Mouse (Mus musculus) embryonic facial prominence, embryonic 15.5 days (tissue): ENCODE measurements around the gene Sort1. TPM values are rescaled to one million over a fixed set of nuclear protein-coding genes. Genes with fewer than 3 reads are reported as not detected.
"Not testable (repeated sequence)": the region's sequence is repeated elsewhere in the genome, so short reads cannot be mapped to it uniquely, and the experiment has no call there.

Source experiments
- ATAC-seq: fragments of 200-750 bp; cut with Nextera tagmentation; 2 replicates; pipeline ENCODE4 v1.8.0; 2017; ENCODE audit warnings: low read depth, moderate TSS enrichment; ENCODE audit not compliant: insufficient number of reproducible peaks, low FRiP score, low TSS enrichment
- H3K27ac ChIP-seq: fragments of 300-500 bp; sonication (generic); replicated peaks from 2 replicates; pipeline ENCODE4 v1.5.1; 2015; ENCODE audit warnings: mild to moderate bottlenecking, inconsistent platforms
- H3K27me3 ChIP-seq: fragments of 300-500 bp; sonication (generic); 2 replicates; pipeline ENCODE4 v1.6.1; 2015; ENCODE audit warnings: inconsistent platforms
- H3K36me3 ChIP-seq: fragments of 300-500 bp; sonication (generic); 2 replicates; pipeline ENCODE4 v1.6.1; 2015; ENCODE audit warnings: mild to moderate bottlenecking, inconsistent platforms
- H3K4me1 ChIP-seq: fragments of 300-500 bp; sonication (generic); 2 replicates; pipeline ENCODE4 v1.6.1; 2015; ENCODE audit warnings: inconsistent platforms
- H3K4me2 ChIP-seq: fragments of 300-500 bp; sonication (generic); replicated peaks from 2 replicates; pipeline ENCODE4 v1.6.1; 2015; ENCODE audit warnings: mild to moderate bottlenecking, inconsistent platforms
- H3K4me3 ChIP-seq: fragments of 300-500 bp; sonication (generic); replicated peaks from 2 replicates; pipeline ENCODE4 v1.5.1; 2015; ENCODE audit warnings: mild to moderate bottlenecking, inconsistent platforms
- H3K9ac ChIP-seq: fragments of 300-500 bp; sonication (generic); 2 replicates; pipeline ENCODE4 v1.6.1; 2015; ENCODE audit warnings: inconsistent platforms
- H3K9me3 ChIP-seq: fragments of 300-500 bp; sonication (generic); replicated peaks from 2 replicates; pipeline ENCODE4 v1.6.1; 2016; ENCODE audit warnings: inconsistent platforms
- WGBS: fragments of 180-500 bp; shearing (Covaris S2); methylation state at CpG from one replicate; pipeline ENCODE4 v1.1.7; 2015; 5-methylcytosine and 5-hydroxymethylcytosine counted together
- polyA plus RNA-seq: library from polyadenylated mRNA; unstranded; fragments of >200 nt; fragmentation: Nextera tagmentation; extraction: Ambion mirVana; gene quantifications from 2 replicates; pipeline ENCODE4 v1.2.1, GENCODE M21; 2015

Gene Sort1
- 13.4 and 13.9 TPM in 2 replicates for polyA plus RNA-seq

DNA sequence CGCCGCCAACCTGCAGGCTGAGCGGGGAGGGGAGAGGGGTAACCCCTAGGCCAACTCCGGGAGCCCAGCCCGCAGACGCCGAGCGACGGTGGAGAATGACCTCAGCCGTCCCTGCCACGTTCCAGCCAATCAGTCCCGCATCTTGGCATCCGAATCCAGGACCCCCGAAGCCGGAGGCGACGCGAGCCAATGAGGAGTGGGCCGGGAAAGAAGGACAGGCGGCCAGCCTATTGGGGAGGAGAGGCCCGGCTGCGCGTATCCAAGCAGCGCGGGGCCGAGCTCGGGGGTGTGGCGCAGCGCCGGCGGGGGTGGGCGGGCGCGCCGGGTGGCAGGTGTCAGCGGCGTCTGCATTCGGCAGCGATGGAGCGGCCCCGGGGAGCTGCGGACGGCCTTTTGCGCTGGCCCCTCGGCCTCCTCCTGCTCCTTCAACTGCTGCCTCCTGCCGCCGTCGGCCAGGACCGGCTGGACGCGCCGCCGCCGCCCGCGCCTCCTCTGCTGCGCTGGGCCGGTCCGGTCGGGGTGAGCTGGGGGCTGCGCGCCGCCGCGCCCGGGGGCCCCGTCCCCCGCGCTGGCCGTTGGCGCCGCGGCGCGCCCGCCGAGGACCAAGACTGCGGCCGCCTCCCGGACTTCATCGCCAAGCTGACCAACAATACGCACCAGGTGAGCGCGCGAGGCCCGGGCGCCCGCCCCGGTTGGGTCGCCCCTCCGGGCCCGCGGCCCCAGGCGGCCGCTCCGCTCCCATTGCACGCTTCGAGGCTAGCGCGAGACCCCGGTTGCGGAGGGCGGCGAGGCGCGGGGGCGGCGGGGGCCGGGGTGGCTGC lies at the start of gene Sort1:
Sort1 (plus strand) TSS at position 302 of the 821 bp plus-strand sequence.
- WGBS: under 1% methylated on average over 99 of the region's 109 CpGs
- H3K4me2 ChIP-seq: peak within 1 kb of the TSS; percentile 99
- peak; percentile 99 for ATAC-seq
- peak within 1 kb of the TSS; percentile 73 for H3K9ac ChIP-seq
- peaks cover 47% of the 10 kb centered on the region for H3K4me1 ChIP-seq
- peaks cover 6% of the 10 kb centered on the region; the same call in 1 of the 2 replicates for H3K36me3 ChIP-seq
- H3K27me3 ChIP-seq: no peaks in the 10 kb centered on the region
- H3K27ac ChIP-seq: peak within 1 kb of the TSS; percentile 93
- H3K9me3 ChIP-seq: no peaks in the 10 kb centered on the region
- peak within 1 kb of the TSS; percentile 85 for H3K4me3 ChIP-seq

DNA sequence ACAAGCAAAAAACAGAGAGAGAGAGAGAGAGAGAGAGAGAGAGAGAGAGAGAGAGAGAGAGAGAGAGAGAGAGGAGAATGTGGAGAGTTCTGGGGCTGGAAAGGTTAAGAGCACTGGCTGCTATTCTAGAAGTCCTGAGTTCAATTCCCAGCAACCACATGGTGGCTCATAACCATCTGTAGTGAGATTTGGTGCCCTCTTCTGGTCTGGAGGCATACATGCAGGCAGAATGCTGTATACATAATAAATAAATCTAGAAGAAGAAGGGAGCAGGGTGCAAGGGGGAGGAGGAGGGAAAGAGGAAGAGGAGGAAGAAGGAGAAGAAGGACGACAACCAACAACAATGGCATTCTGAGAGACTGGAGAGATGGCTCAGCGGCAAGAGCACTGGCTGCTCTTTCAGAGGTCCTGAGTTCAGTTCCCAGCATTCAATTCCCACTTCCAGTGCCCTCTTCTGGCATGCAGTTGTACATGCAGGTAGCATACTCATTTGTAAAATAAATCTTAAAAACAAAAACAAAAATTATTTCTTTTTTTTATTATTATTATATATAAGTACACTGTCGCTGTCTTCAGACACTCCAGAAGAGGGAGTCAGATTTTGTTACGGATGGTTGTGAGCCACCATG lies 46.3 kb upstream of the Sort1 start:
- not testable (repeated sequence) for H3K4me2 ChIP-seq, H3K4me3 ChIP-seq, H3K27me3 ChIP-seq, H3K27ac ChIP-seq, ATAC-seq, H3K9me3 ChIP-seq, H3K9ac ChIP-seq, H3K36me3 ChIP-seq, H3K4me1 ChIP-seq
- 86% methylated on average over 4 of the region's 4 CpGs for WGBS

DNA sequence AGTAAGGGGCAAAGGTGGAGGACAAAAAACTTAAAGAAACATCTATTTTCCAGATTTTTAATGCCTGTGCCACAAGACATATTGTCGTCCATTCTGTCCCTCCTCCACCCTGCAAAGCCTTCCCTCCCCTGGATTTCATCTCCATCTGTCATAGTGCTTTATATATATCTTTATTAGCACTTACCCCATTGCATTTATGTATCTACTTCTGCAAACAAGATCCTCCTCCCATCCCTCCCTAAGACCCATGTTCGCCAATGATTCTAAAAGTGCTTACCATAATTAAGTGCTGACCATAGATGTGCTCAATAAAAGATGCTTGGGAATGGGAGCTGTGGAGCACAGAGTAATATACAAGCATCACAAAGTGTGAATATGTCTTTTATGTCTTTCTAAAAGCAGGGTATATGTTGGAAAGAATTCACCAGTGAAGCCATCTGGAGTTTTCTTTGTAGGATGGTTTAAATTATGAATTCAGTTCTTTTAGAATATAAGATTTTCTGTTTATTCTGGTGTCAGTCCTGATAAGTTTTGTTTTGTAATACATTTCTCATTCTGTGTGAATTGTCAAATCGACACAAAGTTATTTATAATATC lies 42.5 kb upstream of the Sort1 start:
- Histone ChIP-seq H3K27ac (no peak overlapping the region), H3K4me1 (no peaks in the 10 kb centered on the region), H3K9me3 (no peaks in the 10 kb centered on the region), H3K27me3 (no peaks in the 10 kb centered on the region), H3K36me3 (no peaks in the 10 kb centered on the region), H3K4me3 (no peak overlapping the region), H3K4me2 (no peak overlapping the region), H3K9ac (no peak overlapping the region)
- WGBS: 91% methylated on average over 3 of the region's 3 CpGs
- no peak for ATAC-seq

DNA sequence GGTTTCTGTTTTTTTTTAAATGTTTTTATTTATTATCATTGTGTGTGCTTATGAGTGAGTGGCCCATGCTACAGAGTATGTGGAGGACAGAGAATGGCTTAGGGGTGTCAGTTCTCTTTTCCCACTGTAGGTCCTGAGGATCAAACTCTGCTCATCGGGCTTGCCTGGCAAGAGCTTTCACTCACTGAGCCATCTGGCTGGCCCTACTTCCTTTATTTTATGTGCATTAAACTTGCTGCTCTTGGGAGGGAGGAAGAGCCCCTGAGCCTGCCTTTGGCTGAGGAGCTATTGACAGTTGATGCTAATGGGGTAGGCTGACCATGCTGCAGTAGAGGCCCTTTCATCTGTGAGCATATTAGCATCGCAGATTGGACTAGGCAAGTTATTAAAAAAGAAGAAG lies 37.0 kb upstream of the Sort1 start:
- no peaks in the 10 kb centered on the region for H3K36me3 ChIP-seq
- H3K27ac ChIP-seq: no peak overlapping the region
- H3K4me3 ChIP-seq: no peak overlapping the region
- no peaks in the 10 kb centered on the region for H3K9me3 ChIP-seq
- H3K27me3 ChIP-seq: no peaks in the 10 kb centered on the region
- no peaks in the 10 kb centered on the region for H3K4me1 ChIP-seq
- ATAC-seq: no peak
- no peak overlapping the region for H3K9ac ChIP-seq
- no peak overlapping the region for H3K4me2 ChIP-seq
- 84% methylated on average over 2 of the region's 2 CpGs for WGBS

DNA sequence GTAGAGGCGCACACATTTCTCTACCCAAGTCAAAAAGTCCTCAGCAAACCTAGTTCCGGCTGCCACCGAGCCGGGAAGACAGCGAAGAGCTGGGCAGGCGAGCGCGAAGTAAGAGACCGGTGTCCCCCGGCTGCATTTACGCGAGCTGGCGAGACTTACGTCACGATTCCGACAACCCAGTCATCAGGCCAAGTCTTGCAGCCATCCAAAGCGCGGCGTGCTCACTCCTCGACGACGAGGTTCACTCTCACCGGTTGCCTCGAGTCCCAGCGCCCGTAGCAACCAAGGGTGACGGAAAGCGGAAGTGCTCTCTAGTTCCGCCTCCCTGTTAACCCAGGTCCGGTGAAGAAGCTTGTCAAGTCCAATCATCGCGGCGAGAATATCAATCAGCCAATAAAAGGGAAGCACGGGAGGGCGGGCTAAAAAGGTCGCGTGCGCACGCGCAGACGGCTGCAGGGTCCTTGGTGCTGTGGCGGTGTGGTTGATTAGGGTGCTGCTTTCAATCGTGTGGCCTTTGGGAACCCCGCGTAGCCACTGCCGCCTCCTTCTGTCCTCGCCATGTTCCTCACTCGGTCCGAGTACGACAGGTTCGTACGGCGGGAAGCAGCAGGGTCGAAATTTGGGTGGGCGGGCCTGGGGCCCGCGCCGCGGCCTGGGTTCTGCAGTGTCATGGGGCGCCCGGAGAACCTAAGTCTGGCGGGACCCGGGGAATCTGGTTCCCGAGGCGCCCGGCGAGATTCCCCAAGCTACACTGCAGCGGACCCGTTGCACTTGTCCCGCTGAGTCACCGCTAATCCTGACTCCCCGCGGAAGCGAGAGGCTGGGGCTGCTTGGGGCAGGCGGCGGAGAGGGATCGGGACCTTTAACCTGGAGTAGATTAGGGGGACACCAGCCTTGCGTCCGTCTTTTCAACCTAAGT lies 26.9 kb upstream of the Sort1 start, which contains the start of gene Psma5:
Psma5 (plus strand) TSS at position 208 of the 919 bp plus-strand sequence.
- Histone ChIP-seq H3K9me3 (no peaks in the 10 kb centered on the region), H3K9ac (peak within 1 kb of the TSS; percentile 96), H3K4me2 (peak within 1 kb of the TSS; percentile 74), H3K4me3 (peak within 1 kb of the TSS; percentile 99), H3K27me3 (no peaks in the 10 kb centered on the region), H3K27ac (peak within 1 kb of the TSS; percentile 58; the same call in 1 of the 2 replicates), H3K4me1 (peaks cover 18% of the 10 kb centered on the region; the same call in 1 of the 2 replicates), H3K36me3 (0 out of 2 replicates have a peak, but pooled peaks cover 3% of the 10 kb centered on the region)
- ATAC-seq: peak; percentile 98
- under 1% methylated on average over 79 of the region's 79 CpGs for WGBS

DNA sequence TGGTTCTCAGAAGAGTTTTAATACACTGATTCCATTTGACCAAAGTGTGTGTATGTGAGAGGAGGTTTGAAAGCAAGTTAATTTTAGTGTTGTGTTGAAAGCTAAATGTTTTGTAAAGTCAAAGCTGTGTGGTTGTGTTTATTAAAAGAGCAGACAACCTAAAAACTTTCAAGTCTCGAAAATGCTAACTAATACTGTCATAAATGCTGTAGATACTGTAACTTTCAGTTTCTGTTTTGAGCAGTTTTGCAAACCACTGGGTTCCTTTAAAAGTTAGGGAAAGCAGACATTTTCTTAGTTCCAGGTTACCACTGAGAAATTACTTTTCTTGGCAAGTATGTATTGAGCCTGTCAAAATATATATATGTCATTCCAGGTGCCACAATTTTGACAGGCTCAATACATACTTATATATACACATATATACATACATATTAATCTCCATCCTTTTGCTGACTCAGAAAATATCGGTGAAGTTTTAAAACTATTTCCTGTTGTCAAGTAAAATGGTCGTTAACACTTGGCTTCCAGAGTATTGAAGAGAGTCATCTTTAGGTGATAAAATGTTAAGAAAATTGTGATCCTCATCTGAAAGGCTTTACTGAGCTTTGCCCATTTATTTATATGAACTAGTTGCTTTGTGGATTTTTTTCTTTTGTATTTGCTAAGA lies 25.9 kb upstream of the Sort1 start:
- Histone ChIP-seq H3K27ac (0 out of 2 replicates have a peak overlapping the region, but pooled peaks have one; percentile 30), H3K27me3 (no peaks in the 10 kb centered on the region), H3K36me3 (peaks cover 10% of the 10 kb centered on the region; the same call in 1 of the 2 replicates), H3K4me2 (peak overlapping the region; percentile 74), H3K9me3 (no peaks in the 10 kb centered on the region), H3K9ac (peak overlapping the region; percentile 96), H3K4me1 (peaks cover 18% of the 10 kb centered on the region; the same call in 1 of the 2 replicates), H3K4me3 (peak overlapping the region; percentile 99)
- ATAC-seq: no peak
- 69% methylated on average over 3 of the region's 3 CpGs for WGBS

DNA sequence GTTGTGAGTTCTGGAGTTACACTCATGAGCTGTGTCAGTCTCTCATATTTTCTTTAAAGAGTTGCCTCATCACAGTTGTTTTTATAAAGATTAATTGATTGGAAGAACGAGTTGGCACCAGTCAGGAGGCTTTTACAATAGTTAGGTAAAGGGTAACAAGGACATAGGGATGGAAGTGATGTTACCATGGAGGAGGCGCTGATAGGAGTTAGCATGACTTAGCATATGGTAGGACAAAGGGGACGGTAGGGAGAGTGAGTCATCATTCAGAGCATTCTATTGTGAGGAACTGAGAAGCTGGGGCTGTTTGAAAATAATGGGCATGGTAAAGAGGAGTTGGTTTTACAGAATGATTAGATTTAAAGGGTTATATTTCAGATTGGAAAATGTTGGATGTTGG lies 24.6 kb upstream of the Sort1 start:
- H3K4me3 ChIP-seq: no peak overlapping the region
- peaks cover 18% of the 10 kb centered on the region; the same call in 1 of the 2 replicates for H3K4me1 ChIP-seq
- no peak overlapping the region for H3K27ac ChIP-seq
- H3K4me2 ChIP-seq: no peak overlapping the region
- WGBS: 78% methylated on average over 3 of the region's 3 CpGs
- H3K9me3 ChIP-seq: no peaks in the 10 kb centered on the region
- no peak for ATAC-seq
- H3K36me3 ChIP-seq: peaks cover 19% of the 10 kb centered on the region; the same call in 1 of the 2 replicates
- H3K27me3 ChIP-seq: no peaks in the 10 kb centered on the region
- no peak overlapping the region for H3K9ac ChIP-seq

DNA sequence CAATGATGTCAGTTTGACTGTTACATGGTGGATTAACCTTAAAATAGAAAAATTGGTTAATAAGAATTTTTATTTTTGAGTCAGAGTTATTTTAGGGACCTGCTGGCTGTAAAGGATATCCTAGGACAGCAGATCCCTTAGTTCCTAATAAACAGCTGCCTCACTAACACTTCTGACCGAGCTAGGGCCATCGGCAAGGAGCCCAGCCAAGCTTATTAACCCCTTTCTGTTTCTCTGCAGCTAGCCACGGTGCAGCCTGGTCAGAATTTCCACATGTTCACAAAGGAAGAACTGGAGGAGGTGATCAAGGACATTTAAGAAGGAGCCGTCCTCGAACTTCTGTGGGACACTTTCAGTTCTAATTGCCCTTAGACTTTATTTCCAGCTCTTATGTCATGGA lies 4.4 kb upstream of the Sort1 start:
- H3K36me3 ChIP-seq: peaks cover 46% of the 10 kb centered on the region
- not testable (repeated sequence) for H3K27me3 ChIP-seq, H3K27ac ChIP-seq, H3K9ac ChIP-seq, H3K4me3 ChIP-seq, H3K9me3 ChIP-seq, H3K4me2 ChIP-seq, ATAC-seq
- H3K4me1 ChIP-seq: peaks cover 11% of the 10 kb centered on the region
- WGBS: 85% methylated on average over 5 of the region's 5 CpGs

DNA sequence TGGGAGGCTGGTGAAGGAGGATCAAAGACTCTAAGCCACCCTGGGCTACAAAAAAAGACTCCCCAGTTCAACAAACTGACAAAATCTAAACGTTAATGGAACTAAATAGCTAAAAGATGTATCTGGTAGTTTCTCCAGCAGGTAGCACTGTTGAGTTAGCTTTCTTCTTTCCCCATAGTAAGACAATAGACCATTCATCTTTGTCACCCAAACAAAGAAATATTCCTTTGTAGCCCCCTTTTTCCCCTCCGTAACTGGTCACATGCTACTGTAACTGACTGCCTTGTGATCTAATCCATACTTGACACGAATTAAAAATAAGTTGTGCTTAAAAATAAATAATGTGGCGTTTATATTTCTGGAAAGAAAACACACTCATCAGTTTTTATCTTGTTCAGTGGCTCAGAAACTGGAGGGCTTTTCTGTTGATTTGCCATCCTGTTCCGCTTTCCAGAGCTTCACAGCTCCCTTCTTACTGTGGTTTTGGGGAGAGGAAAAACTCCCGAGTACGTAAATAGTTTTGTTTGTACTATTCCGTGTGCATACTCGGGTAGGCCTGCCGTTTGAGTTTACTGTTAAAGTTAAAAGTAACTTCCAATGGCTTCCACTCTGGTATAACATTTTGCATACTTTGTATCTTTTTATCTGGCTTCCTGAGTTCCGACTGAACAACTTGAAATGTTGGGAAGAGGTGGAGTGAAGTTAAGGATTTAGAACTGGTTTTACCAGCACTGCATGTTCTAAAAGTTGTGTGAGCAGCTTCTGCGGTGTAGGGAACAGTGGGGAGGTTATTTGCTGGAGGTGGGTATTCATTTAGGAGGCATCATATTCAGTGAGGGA lies 1.3 kb upstream of the Sort1 start:
- H3K4me2 ChIP-seq: peak overlapping the region; percentile 99
- H3K9me3 ChIP-seq: no peaks in the 10 kb centered on the region
- no peak overlapping the region for H3K9ac ChIP-seq
- H3K27me3 ChIP-seq: no peaks in the 10 kb centered on the region
- peaks cover 34% of the 10 kb centered on the region for H3K4me1 ChIP-seq
- H3K4me3 ChIP-seq: peak overlapping the region; percentile 85
- ATAC-seq: no peak
- H3K36me3 ChIP-seq: peaks cover 19% of the 10 kb centered on the region
- peak overlapping the region; percentile 93 for H3K27ac ChIP-seq
- 13% methylated on average over 12 of the region's 12 CpGs for WGBS
